Mouse (Mus musculus) lung, adult 2 months (tissue): ENCODE measurements around the gene Ncapd2.

Experiments used
- CTCF ChIP-seq: fragments of 200-500 bp; IDR thresholded peaks from 2 replicates; pipeline ENCODE4 v1.5.1; 2011; ENCODE audit warnings: mild to moderate bottlenecking, low read length, control low read depth; ENCODE audit not compliant: insufficient read depth
- POLR2A ChIP-seq: fragments of 200-500 bp; IDR thresholded peaks from 2 replicates; pipeline ENCODE4 v1.6.1; 2011; ENCODE audit warnings: low read depth, mild to moderate bottlenecking, control low read depth, low read length, borderline replicate concordance; ENCODE audit errors: extremely low read depth

- TF ChIP-seq CTCF, result no peak
- no peak for TF ChIP-seq POLR2A
Measured at GRCm38 (mm10) chr6:125148926-125149568, 42.5 kb downstream of the Ncapd2 start.
